Mouse (Mus musculus): ENCODE measurements at regions not wholly inside any gene's neighbourhood (a gene's known extent, or its start where the extent isn't known, plus 50 kb on each side); places are given as distances from the start of the nearest gene placed in this dataset.

DNA sequence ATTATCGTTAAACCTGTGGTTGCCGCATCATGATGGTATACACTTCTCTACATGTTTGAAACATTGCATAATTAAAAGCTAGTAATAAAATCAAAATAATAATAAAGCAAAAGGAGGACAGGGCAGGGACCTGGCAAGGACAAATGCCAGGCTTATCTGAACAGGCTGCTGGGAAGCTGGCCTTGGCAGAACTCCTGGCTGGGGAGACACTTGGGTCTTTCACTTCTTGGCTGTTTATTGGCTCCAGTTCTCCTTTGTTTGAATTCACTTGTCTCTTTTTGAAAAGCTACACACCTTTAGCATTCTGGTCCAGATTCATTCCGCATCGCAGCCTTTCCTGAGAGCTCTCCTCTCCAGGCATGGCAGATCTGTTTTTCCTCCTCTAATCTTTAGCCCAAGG lies 91.6 kb upstream of the Nckap5 start:
- TF ChIP-seq GATA1 (IDR thresholded peaks at IDR 0.05; ENCODE audit: borderline replicate concordance, low read length) (no peak), FLI1 (IDR thresholded peaks at IDR 0.05; ENCODE audit: low read length) (no peak)
